Mouse (Mus musculus): ENCODE data around the gene Rft1. TPM values are rescaled to one million over a fixed set of nuclear protein-coding genes. Genes with fewer than 3 reads are reported as not detected.

Rft1 gene
- polyA plus RNA-seq, 1 experiment, result 12.9 TPM

DNA sequence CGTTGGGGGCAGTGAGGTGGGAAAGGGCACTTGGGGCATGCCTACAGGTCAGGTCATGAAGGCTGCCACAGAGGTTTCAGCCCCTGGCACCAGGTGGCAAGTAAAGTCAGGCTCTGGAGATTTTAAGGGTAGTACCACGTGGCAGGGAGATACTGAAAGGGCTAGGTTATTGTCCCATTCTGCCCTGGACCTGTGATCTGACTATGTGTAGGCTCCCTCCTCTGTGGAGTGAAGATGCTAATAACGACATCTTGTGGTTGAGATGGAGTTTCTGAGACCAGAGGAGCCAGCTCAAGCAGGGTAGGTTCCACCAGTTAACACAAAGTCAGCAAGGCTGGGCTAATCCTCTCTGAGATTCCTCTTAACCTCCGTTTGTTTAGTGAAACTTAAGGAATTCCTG lies 24.3 kb upstream of the Rft1 start:
- no peak for DNase-seq (ENCODE audit: extremely low spot score in 1 of 2, low spot score in 1 of 2)

DNA sequence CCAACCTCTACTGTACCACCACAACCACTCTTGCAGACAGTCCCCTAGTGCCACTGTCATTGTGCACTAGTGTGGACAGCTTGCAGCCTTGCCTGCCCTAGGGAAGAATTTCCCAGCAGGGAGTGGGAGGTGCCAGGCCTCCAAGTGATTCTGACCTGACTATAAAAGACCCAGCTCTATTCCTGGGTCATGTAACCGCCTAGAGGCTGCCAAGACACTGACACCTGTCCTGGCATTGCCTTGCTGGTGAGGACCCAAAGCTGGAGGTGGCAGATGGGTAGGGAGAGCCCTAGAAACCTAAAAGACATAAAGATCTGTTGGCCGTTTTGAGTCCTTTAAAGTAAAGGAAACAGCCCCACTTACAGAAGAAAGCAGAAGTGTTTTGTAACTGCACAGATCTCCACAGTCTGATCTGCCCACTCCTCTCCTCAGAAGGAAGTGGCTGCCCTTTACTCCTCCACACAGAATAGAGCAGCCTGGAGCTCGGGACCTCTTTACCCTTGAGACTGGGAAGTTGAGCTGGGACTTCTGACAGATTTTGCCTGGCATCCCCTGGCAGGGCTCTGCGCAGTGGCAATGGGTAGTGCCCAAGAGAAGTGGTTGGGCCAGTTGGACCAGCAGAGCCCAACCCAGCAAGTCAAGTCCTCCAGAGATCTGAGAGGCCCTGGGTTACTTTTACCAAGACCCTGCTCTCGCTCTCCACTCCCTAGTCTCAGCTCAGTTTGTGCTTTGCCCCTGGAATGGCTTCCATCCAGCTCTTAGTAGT lies 23.2 kb upstream of the Rft1 start:
- DNase-seq (ENCODE audit: extremely low spot score in 1 of 2, low spot score in 1 of 2), result peak in 1 of 2 experiments; percentile 35

DNA sequence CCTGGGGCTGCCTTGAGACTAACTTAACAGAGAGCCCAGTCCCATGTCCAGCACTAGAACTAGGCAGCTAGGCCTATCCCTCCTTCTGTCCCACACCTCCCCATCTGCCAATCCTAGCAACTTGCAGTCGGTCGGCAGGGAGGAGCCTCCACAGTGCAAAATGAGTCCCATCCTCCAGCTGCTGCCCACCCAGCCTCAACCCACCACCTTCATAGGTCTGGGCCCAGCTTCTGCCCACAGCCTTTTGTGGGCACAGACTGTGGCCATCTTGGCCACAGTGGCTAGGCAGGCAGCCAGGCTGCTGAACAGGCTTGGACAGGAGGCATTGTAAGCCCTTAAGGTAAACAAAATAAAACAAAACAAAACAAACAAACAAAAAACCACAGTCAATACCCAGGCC lies 22.3 kb upstream of the Rft1 start:
- DNase-seq (ENCODE audit: extremely low spot score in 1 of 2, low spot score in 1 of 2), result no peak

DNA sequence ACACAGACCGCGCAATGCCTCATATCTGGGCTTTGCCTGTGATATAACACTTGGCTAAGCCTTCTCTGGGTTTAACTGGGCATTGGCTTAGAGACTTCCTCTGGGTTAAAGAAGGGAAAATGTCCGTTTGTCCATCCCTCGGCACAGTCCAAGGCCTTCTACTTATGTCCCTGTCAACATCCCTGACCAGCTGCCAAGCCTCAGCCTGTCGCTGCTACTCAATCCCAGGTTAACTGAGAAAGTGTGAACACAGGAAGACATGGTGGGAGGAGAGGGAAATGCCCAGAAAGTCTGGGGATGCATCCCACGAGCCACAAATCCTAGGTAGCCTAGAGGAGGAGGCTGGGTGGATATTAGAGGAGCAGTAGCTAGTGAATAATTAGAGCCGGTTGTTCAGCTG lies 20.5 kb upstream of the Rft1 start:
- no peak for DNase-seq (ENCODE audit: extremely low spot score in 1 of 2, low spot score in 1 of 2)

DNA sequence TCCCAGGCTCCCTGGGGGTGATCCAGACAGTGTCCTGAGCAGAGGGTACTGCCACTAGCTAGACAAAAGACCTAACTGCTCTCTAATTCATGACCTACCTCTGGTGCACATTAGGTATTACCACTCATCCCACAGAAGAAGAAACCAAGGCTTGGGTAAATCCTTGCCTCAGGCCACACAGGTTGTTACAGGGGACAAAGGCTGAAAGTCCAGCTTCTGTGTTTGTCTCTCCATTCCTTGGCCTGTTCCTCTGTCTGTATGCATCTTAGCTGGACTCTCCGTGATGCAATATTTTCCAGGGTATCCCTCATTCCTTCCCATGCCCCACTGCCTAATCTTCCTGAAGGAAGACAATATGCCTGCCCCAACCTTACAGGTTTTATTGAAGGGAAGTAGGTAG lies 19.7 kb upstream of the Rft1 start:
- DNase-seq (ENCODE audit: extremely low spot score in 1 of 2, low spot score in 1 of 2), result no peak

DNA sequence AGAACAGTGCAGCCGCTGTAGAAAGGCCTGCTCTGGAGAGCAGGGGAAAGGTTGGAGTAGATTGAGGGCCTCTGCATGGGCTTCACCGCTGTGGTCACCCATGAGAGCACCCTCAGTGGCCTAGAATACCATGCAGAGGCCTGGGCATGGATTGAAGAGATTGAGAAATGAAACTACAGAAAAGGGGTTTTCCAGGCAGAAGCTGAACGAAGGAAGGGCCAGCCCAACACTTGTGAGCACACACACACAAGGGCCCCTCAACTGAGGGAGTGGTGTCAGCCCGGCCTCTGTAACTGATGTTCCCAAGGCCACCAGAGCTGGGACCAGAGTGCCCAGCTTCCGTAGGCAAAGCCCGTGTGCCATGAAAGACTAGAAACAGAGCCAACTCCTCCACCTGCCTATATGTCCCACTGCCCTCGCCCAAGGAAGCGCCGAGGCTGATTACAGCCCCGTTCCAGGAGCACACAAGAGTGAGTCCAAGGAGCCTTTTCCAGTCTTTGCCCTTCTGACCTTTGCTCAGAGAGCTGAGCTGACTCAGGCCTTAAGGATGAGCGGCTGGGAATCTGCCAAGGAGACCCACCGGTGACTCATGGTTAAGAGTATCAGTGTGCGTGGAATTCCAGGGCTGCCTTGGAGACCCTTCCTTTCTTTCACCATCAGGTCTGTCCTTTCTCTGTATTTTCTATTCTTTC lies 18.8 kb upstream of the Rft1 start:
- no peak for DNase-seq (ENCODE audit: extremely low spot score in 1 of 2, low spot score in 1 of 2)

DNA sequence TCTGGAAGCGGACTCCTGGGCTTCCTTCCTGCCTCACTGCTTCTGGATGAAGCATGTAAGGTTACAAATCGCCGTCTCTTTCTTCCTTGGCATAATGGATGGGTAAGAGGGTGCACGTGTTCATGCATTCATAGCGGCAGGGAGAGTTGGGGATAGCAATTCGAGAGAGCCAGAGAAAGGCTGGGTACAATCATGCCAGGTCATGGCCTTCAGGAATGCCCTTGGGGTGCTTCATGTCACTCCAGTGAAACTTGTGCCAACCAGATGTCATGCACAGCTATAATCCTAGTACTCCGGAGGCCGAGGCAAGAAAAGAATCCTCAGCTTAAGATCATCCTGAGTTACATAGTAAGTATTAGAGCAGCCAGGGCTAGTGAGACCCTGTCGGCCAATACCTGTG lies 17.7 kb upstream of the Rft1 start:
- no peak for DNase-seq (ENCODE audit: extremely low spot score in 1 of 2, low spot score in 1 of 2)

DNA sequence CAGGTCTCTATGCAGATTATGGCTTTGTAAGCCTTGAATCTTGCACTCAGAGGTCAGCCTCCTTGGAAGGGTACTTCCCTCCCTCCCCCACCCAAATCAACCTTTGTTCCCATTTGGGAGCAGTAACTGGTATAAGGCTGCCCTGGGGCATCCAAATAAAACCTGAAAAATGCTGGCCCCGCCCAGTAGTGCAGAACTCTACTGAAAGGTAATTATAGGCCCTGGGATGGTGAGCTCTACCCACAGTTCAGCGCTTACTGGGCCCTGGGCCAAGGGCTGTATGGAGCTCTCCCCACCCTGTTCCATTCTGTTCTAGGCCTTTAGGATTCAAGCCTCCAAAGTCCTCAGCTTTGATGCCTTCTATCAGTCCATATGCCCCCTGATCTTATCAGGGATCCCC lies 17.1 kb upstream of the Rft1 start:
- DNase-seq (ENCODE audit: extremely low spot score in 1 of 2, low spot score in 1 of 2), result no peak

DNA sequence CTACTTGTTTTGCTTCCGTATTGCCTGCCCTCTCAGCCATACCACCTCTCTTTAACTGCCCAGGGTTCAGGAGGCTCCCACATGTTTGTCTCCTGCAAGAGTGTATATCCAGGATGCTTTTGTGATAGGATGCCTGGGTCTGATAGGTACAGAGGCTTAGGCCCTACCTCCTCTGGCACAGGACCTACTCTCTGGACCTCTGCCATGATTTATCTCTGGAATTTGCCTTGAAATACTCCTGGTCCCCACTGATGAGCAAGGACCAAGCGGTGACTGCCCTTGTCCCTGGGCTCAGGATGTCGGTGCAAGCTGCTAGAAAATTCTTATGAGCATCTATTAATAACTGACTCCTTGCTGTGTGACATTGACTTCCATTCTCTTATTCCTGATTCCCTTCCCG lies 16.2 kb upstream of the Rft1 start:
- no peak for DNase-seq (ENCODE audit: extremely low spot score in 1 of 2, low spot score in 1 of 2)

DNA sequence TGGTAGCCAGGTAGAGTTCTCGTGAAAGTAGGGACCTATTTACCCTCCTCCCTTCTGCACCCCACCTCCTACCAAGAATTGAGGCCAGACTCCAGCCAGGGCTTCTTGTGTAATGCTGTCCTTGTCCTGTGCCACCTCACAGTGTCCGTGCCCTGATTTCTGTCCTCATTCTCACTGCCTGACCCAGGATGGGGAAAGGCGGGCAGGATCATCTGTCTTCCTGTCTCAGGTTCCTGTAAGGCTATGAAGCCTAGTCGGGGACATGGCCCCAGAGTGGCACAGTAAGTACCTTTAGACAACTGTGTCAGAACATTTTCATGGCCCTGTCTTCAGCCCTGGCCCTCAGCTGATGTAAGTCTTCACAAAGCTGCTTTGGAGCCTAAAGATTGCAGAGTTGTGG lies 15.5 kb upstream of the Rft1 start:
- DNase-seq (ENCODE audit: extremely low spot score in 1 of 2, low spot score in 1 of 2), result no peak

DNA sequence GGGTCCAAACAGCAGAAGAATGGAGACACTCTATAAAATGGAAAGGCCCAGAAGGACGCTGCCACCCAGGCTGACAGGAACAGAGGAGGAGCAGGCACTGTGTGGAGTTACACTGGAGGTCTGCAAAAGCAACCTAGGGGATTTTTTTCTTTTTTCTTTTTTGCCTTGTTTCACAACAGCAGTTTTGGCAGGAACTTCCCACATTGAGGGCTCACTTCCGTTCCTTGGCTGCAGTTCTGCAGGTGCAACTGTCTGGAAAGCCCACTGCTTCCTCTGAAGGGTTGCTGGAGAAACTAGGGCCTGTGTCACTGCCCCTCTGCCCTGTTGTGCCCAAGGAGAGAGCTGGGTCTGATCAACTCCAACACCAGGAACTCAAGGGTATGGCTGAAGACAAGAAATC lies 12.4 kb upstream of the Rft1 start:
- no peak for DNase-seq (ENCODE audit: extremely low spot score in 1 of 2, low spot score in 1 of 2)

DNA sequence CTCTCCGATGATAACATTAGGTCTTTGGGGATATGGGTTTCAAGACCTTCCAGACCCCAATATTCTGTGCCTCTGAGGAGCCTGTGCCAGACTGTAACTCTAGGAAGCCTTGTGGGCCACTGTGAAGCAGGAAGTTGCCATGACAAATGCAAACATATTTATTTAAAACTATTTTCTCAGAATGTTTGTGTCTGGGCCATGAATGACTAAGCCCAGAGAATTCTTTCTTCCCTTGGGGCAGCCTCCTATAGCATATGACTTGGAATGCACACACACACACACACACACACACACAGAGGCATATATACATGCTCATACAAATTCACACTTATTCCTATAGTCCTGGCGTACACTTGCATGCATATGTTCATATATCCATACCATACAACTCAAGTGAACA lies 10.1 kb upstream of the Rft1 start:
- DNase-seq (ENCODE audit: extremely low spot score in 1 of 2, low spot score in 1 of 2), result no peak

DNA sequence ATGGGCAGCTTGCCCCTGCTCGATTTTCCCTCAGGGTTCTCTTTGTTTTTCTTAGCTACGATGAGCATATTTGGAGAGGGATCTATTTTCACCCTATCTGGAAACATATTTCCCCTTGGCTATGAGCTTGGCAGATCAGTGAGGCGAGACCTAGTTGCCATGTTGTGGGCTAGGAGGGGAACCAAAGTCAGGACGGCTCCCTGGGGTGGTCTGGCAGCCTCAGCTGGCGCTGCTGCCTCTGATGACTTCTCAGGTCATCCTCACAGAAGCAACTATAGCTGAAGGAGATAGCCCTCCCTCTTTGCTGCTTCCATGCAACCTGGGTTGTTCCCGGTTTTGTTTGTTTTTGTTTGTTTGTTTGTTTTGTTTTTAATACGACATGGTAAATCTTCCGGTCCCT lies 9.1 kb upstream of the Rft1 start:
- no peak for DNase-seq (ENCODE audit: extremely low spot score in 1 of 2, low spot score in 1 of 2)

DNA sequence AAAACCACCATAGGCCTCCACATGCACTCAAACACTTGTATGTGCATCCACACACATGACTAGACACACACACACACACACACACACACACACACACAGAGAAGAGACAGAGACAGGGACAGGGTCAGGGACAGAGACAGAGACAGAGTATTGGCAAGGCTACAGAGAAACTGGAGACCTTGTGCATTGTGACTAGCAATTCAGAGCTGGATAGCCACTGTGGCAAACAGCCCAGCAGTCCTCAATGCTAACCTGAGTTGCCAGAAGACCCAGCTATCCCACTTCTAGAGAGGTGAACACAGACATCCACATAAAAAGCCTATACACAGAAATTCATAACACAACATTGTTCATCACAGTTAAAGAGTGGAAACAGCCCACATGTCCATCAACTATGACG lies 7.7 kb upstream of the Rft1 start:
- DNase-seq (ENCODE audit: extremely low spot score in 1 of 2, low spot score in 1 of 2), result no peak

DNA sequence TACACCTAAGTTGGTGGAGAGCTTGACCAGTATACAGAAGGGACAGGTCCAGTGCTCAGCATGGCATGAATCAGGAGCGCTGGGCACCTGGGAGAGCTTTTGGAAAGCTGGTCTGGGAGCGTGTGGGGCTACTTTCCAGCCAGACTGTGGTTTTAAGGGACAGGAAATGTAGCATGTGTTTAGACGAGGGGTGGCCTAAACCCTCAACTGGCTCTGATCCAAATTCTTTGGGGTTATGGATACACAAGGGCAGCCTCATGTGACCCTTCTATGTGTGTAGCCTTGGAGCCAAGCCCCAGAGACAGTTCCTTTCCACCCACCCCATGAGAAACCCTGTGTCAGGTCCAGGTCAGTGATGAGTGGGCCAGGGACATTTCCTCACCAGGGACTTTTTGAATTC lies 5.7 kb upstream of the Rft1 start:
- no peak for DNase-seq (ENCODE audit: extremely low spot score in 1 of 2, low spot score in 1 of 2)

DNA sequence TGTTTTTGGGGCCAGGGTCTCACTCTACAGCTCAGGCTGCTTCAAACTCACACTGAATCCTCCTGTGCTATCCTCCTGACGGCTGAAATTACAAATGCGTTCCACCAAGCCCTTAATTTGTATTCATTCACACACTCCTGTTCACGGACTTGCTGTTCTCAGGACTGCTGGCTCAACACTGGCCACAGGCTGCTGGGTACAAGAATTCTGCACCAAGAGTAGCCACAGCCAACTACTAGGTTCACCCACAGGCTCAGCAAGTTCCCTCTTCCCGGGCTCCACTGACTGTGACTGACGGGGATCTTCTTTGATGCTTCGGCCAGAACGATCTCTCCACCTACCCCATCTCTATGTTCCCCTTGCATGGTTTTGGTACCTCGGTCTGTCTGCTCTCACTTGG lies 4.4 kb upstream of the Rft1 start:
- no peak for DNase-seq (ENCODE audit: extremely low spot score in 1 of 2, low spot score in 1 of 2)

DNA sequence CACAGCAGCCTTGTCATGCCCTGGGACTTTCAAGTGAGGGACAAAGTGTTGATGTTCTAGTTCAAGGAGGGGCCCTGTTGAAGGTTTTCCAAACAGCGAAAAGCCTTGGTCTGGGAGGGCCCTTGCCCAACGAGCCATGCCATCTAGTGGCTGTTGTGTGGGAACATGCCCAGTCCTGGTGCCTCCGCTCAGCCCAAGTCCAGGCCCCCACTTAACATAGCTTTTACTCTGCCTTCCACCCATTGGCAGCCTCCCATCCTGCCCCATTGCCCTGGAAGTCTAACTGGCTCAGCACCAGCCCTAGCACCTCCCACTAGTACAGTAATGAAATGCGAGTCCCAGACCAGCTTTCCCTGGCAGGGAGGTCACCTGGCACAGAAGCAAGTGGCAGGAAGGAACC lies 3.2 kb upstream of the Rft1 start:
- DNase-seq (ENCODE audit: extremely low spot score in 1 of 2, low spot score in 1 of 2), result peak; percentile 12 to 54

DNA sequence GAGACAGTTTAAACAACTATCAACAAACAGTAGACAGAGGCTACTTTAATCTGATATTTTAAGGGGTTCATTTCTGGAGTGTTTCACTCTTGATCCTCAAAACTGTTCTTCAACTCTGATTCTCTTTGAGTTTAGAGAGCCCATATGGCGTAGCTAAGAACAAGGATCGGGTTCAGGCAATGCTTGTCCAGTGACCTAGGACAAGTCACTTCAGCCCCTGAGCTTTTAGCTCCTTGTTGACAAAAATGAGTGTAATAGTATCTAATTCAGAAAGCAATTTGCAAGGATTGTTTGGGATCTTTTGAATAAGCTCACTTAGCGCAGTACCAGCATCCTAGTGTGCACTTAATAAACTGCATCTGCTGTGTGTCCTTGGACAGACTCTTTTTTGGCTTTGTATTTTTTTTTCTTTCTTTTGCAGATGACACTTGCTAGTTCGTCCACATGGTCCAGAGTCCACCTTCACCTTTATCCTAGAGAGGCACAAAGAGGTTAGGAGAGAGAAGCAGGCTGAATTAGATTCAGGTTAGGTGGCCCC lies 600 bp downstream of the Rft1 start:
- no peak for DNase-seq (ENCODE audit: extremely low spot score in 1 of 2, low spot score in 1 of 2)

DNA sequence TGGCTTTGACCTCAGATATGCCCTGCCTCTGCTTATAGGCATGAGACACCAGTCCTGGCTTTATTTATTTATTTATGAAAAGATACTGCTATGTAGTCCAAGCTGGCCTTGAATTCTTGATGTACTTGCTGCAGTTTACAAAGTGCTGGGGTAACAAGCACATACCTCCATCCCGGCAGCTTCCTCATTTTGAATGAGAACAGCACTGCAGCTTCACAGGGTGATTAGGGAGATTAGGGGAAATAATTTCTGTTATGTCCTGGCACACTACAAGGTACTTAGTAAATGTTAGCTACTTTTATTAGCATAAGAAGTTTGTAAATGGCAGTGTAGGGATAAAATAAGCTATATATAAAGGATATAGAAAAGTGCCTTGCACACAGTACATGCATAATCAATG lies 1.4 kb downstream of the Rft1 start:
- DNase-seq (ENCODE audit: extremely low spot score in 1 of 2, low spot score in 1 of 2), result no peak

DNA sequence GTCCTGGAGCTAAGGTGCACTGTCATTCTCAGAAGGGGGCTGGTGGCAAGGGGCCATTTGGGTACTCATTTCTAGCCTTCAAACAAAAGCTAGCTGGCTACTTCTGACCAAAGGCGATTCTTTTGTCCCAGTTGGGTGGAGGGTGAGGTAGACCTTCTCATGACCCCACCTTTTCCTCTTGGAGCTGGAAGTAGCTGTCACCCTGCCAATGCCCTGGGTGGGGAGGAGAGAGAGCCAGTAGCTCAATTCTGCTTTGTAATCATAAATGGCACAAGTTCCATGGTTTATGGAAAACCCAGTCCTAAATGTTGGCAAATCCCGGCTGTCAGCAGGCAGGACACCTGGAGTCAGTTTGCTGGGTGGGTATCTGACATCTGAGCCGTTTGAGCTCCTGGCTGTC lies 11.9 kb downstream of the Rft1 start:
- DNase-seq (ENCODE audit: extremely low spot score in 1 of 2, low spot score in 1 of 2), result no peak

DNA sequence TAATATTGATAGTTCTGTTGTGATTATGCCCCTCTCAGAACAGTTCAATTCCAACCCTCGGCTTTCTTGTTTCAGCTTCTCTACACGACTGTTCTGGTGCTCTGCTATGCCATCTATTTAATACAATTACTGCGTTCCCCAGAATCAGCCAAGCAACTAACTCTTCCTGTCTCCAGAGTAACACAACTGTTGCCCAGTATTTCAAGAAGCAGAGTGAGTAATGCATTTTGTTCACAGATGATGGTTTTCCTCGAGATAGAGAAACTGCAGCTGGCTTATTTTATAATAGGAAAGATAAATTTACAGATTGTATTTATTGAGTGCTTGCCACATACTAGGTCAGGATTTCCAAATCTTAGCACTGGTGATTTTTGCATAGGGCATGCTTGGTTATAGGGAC lies 12.4 kb downstream of the Rft1 start:
- peak in 1 of 2 experiments; percentile 52 for DNase-seq (ENCODE audit: extremely low spot score in 1 of 2, low spot score in 1 of 2)

DNA sequence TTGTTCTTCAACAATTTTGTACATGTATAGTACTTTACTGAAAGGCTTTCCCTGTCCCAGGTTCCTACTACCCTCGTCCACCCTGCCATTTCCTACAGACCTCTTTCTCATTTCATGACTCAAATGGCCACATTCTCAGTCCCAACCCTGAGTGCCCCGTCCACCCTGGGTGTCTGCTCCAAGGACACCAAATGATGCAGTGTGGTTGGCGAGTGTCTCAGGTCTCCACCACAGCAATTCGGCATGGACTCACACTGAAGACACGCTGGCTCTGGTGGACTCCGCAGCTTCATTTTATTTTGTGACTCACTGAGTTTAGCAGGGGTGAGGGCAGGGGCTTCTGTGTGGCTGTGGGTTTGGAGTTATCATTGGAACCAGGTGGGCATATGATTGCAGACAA lies 16.0 kb downstream of the Rft1 start:
- no peak for DNase-seq (ENCODE audit: extremely low spot score in 1 of 2, low spot score in 1 of 2)

All from frontal cortex, adult 2 months (tissue).